Mouse (Mus musculus) v-Abl transformed pro-B cells (cell line): ENCODE results near the gene Papss1.

ENCODE experiments used
- in situ Hi-C, 2 experiments: fragments of 400-800 bp; cut with MboI; formaldehyde crosslinking; loops; one replicate each; pipeline ENCODE4 v1.15.1; 2025; ENCODE audit not compliant: unreplicated experiment in 2 of 2

Papss1 gene

GRCm38 (mm10) chr3:131578434-131579104, 14.0 kb downstream of the Papss1 start:
- in situ Hi-C loops = loop anchor here in 1 of 2 experiments (25.0 kb wide), 1 partner anchor 1134 kb away; no protein-coding TSS in a partner anchor

- in situ Hi-C loops = loop anchor here in 1 of 2 experiments (25.0 kb wide), 1 partner anchor 1132 kb away; no protein-coding TSS in a partner anchor
Observed at GRCm38 (mm10) chr3:131580040-131580439, 15.5 kb downstream of the Papss1 start.

GRCm38 (mm10) chr3:131581096-131581495, 16.5 kb downstream of the Papss1 start:
- in situ Hi-C loops = loop anchor here in 1 of 2 experiments (25.0 kb wide), 1 partner anchor 1131 kb away; no protein-coding TSS in a partner anchor

- in situ Hi-C loops = loop anchor here in 1 of 2 experiments (25.0 kb wide), 1 partner anchor 1125 kb away; no protein-coding TSS in a partner anchor
Observed at GRCm38 (mm10) chr3:131586818-131587217, 22.2 kb downstream of the Papss1 start.

- in situ Hi-C loops = loop anchor here in 1 of 2 experiments (25.0 kb wide), 1 partner anchor 1124 kb away; no protein-coding TSS in a partner anchor
Observed at GRCm38 (mm10) chr3:131587959-131588358, 23.4 kb downstream of the Papss1 start.

- in situ Hi-C loops = loop anchor here in 1 of 2 experiments (25.0 kb wide), 1 partner anchor 1119 kb away; no protein-coding TSS in a partner anchor
Observed at GRCm38 (mm10) chr3:131593143-131593798, 28.7 kb downstream of the Papss1 start.

- in situ Hi-C loops = loop anchor here in 1 of 2 experiments (25.0 kb wide), 1 partner anchor 1118 kb away; no protein-coding TSS in a partner anchor
Observed at GRCm38 (mm10) chr3:131594361-131594760, 29.8 kb downstream of the Papss1 start.

GRCm38 (mm10) chr3:131595546-131596245, 31.1 kb downstream of the Papss1 start:
- in situ Hi-C loops = loop anchor here in 1 of 2 experiments (25.0 kb wide), 1 partner anchor 1117 kb away; no protein-coding TSS in a partner anchor

- in situ Hi-C loops = no loop called here
Observed at GRCm38 (mm10) chr3:131600726-131601125, 36.2 kb downstream of the Papss1 start.

GRCm38 (mm10) chr3:131601366-131601765, 36.8 kb downstream of the Papss1 start:
- in situ Hi-C loops = no loop called here

- in situ Hi-C loops = no loop called here
Observed at GRCm38 (mm10) chr3:131602995-131603414, 38.4 kb downstream of the Papss1 start.

- in situ Hi-C loops = no loop called here
Observed at GRCm38 (mm10) chr3:131608112-131608511, 43.5 kb downstream of the Papss1 start.

GRCm38 (mm10) chr3:131609651-131610050, 45.1 kb downstream of the Papss1 start:
- in situ Hi-C loops = no loop called here

GRCm38 (mm10) chr3:131610595-131610994, 46.0 kb downstream of the Papss1 start:
- in situ Hi-C loops = no loop called here

GRCm38 (mm10) chr3:131612847-131613246, 48.3 kb downstream of the Papss1 start:
- in situ Hi-C loops = no loop called here

GRCm38 (mm10) chr3:131614056-131614455, 49.5 kb downstream of the Papss1 start:
- in situ Hi-C loops = no loop called here

- in situ Hi-C loops = no loop called here
Observed at GRCm38 (mm10) chr3:131618580-131619338, 54.2 kb downstream of the Papss1 start.

- in situ Hi-C loops = no loop called here
Observed at GRCm38 (mm10) chr3:131623208-131623607, 58.6 kb downstream of the Papss1 start.

- in situ Hi-C loops = no loop called here
Observed at GRCm38 (mm10) chr3:131624063-131624462, 59.5 kb downstream of the Papss1 start.

- in situ Hi-C loops = no loop called here
Observed at GRCm38 (mm10) chr3:131627476-131627875, 62.9 kb downstream of the Papss1 start.
